Comparison of ENCODE assay signal across 18 mouse cellular contexts in the genomic region with DNA sequence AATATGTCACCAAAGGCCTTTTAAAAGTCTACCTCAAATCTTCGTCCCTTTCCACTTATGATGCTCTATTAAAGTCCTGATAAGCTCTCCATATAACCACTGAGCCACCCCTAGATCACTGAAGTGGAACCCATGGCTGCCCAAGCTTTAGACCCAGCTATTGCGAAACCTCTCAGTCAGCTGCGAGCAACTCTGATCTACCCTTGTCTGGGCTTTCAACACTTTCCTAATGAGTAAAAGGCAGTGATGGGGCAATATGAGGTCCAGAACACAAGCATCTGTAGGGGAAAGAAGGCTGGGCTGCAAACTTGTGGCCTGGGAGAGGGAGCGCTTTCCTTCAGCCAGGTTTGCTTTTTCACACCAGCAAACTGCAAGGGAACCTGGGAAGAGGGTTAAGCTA.
"Had no signal": no experiment of that assay in that cellular context is flagged by ENCODE, and none has a peak within 500 bp of the region (broad histone marks: within the 10 kb centered on the region; RNA-seq: fewer than 3 reads in every experiment).

No protein-coding gene starts in this region.

- H3K4me3 ChIP-seq: kidney, embryonic 15.5 days; left cerebral cortex, adult 2 months; liver, embryonic 13.5 days; midbrain, embryonic 10.5 days; midbrain, embryonic 13.5 days; neural tube, embryonic 12.5 days; neural tube, embryonic 15.5 days; stomach, embryonic 15.5 days had no signal

- H3K27me3 ChIP-seq: kidney, embryonic 15.5 days; liver, embryonic 13.5 days; midbrain, embryonic 13.5 days; neural tube, embryonic 12.5 days; neural tube, embryonic 15.5 days; stomach, embryonic 15.5 days had no signal

- H3K9ac ChIP-seq: kidney, embryonic 15.5 days; liver, embryonic 13.5 days; lung, embryonic 14.5 days; midbrain, embryonic 13.5 days; neural tube, embryonic 12.5 days; neural tube, embryonic 15.5 days; stomach, embryonic 15.5 days had no signal

- DNase-seq: kidney, adult 11 months; kidney, adult 8-10 months; kidney, postnatal 10 days; kidney, postnatal 36 days; layer of hippocampus, postnatal 36 days; liver, embryonic 13.5 days; lung, embryonic 14.5 days; lung, postnatal 4 days; retina, postnatal 1 day; thymus, postnatal 25 days had no signal

- H3K4me2 ChIP-seq: kidney, embryonic 15.5 days; liver, embryonic 13.5 days; lung, embryonic 14.5 days; midbrain, embryonic 13.5 days; neural tube, embryonic 12.5 days; neural tube, embryonic 15.5 days; stomach, embryonic 15.5 days had no signal

- H3K36me3 ChIP-seq: kidney, embryonic 15.5 days; liver, embryonic 13.5 days; midbrain, embryonic 10.5 days; neural tube, embryonic 12.5 days; stomach, embryonic 15.5 days had no signal

- H3K9me3 ChIP-seq: kidney, embryonic 15.5 days; liver, embryonic 13.5 days; midbrain, embryonic 10.5 days; midbrain, embryonic 13.5 days; neural tube, embryonic 12.5 days; neural tube, embryonic 15.5 days; stomach, embryonic 15.5 days had no signal

- H3K27ac ChIP-seq: kidney, embryonic 15.5 days; left cerebral cortex, adult 2 months; liver, embryonic 13.5 days; midbrain, embryonic 10.5 days; midbrain, embryonic 13.5 days; neural tube, embryonic 12.5 days; neural tube, embryonic 15.5 days; stomach, embryonic 15.5 days had no signal

- H3K4me1 ChIP-seq: midbrain, embryonic 10.5 days; midbrain, embryonic 13.5 days; neural tube, embryonic 12.5 days; neural tube, embryonic 15.5 days; stomach, embryonic 15.5 days had no signal

- ATAC-seq: midbrain, embryonic 13.5 days; midbrain, embryonic 16.5 days had no signal
